Mouse (Mus musculus): Measurements from ENCODE around the gene Krtap10-4.
"Not testable (repeated sequence)": the region's sequence is repeated elsewhere in the genome, so short reads cannot be mapped to it uniquely, and the experiment has no call there.

GRCm38 (mm10) chr10:77787876-77788275 lies 39.0 kb downstream of the Krtap10-4 start, which contains the start of gene Gm7137:
- TF ChIP-seq ETS1 (IDR thresholded peaks at IDR 0.05; ENCODE audit: low read depth, low read length); CTCF (IDR thresholded peaks at IDR 0.05 in 2 of 3, conservative IDR thresholded peaks at IDR 0.05 in 1 of 3; ENCODE audit: control insufficient read depth in 1 of 3, insufficient read depth in 1 of 3, low read depth in 2 of 3, low read length in 3 of 3, poor library complexity in 1 of 3, severe bottlenecking in 1 of 3); GATA1 (IDR thresholded peaks at IDR 0.05; ENCODE audit: low read depth, low read length); TAL1 (IDR thresholded peaks at IDR 0.05; ENCODE audit: low read length); CHD2 (IDR thresholded peaks at IDR 0.05; ENCODE audit: low read length); JUND (IDR thresholded peaks at IDR 0.05; ENCODE audit: low read depth, low read length); USF1 (IDR thresholded peaks at IDR 0.05; ENCODE audit: low read depth, low read length); GABPA (IDR thresholded peaks at IDR 0.05; ENCODE audit: low read depth, low read length); POLR2A (IDR thresholded peaks at IDR 0.05; ENCODE audit: control insufficient read depth in 1 of 2, insufficient read depth in 1 of 2, low read depth in 1 of 2, low read length in 2 of 2, poor library complexity in 1 of 2); MEF2A (IDR thresholded peaks at IDR 0.05; ENCODE audit: extremely low read depth, insufficient replicate concordance, low read depth, low read length, poor library complexity, severe bottlenecking); MAFK (IDR thresholded peaks at IDR 0.05; ENCODE audit: borderline replicate concordance, low read depth, low read length); ZKSCAN1 (IDR thresholded peaks at IDR 0.05; ENCODE audit: low read depth, low read length); MAX (IDR thresholded peaks at IDR 0.05; ENCODE audit: low read length): not testable (repeated sequence)

All from MEL (cell line).